Mouse (Mus musculus) kidney, postnatal 0 days (tissue): ENCODE data around the gene Icam2. TPM values are rescaled to one million over a fixed set of nuclear protein-coding genes. Genes with fewer than 3 reads are reported as not detected.

Experiments
- ATAC-seq: fragments of 200-750 bp; cut with Nextera tagmentation; replicated peaks from 2 replicates; pipeline ENCODE4 v1.8.0; 2017; ENCODE audit warnings: low read depth, moderate number of reproducible peaks, moderate TSS enrichment, moderate library complexity; ENCODE audit not compliant: low FRiP score
- DNase-seq: peaks from one replicate; pipeline ENCODE4 v3.0.0-alpha.2; 2016; ENCODE audit warnings: low spot score
- H3K27ac ChIP-seq: fragments of 300-500 bp; sonication (generic); 2 replicates; pipeline ENCODE4 v1.5.1; 2014; ENCODE audit warnings: mild to moderate bottlenecking
- H3K27me3 ChIP-seq: fragments of 300-500 bp; sonication (generic); 2 replicates; pipeline ENCODE4 v1.6.1; 2014; ENCODE audit warnings: low read length, mixed read lengths; ENCODE audit not compliant: insufficient read depth
- H3K36me3 ChIP-seq: fragments of 300-500 bp; sonication (generic); 2 replicates; pipeline ENCODE4 v1.6.1; 2014; ENCODE audit warnings: low read length, mixed read lengths; ENCODE audit not compliant: insufficient read depth
- H3K4me1 ChIP-seq: fragments of 300-500 bp; sonication (generic); replicated peaks from 2 replicates; pipeline ENCODE4 v1.6.1; 2014; ENCODE audit warnings: antibody characterized with exemption, low read length, mixed read lengths; ENCODE audit not compliant: insufficient read depth
- H3K4me2 ChIP-seq: fragments of 300-500 bp; sonication (generic); 2 replicates; pipeline ENCODE4 v1.6.1; 2014; ENCODE audit warnings: mild to moderate bottlenecking, low read length, moderate library complexity, mixed read lengths
- H3K4me3 ChIP-seq: fragments of 300-500 bp; sonication (generic); replicated peaks from 2 replicates; pipeline ENCODE4 v1.5.1; 2014; ENCODE audit warnings: low read depth, low read length
- H3K9ac ChIP-seq: fragments of 300-500 bp; sonication (generic); 2 replicates; pipeline ENCODE4 v1.6.1; 2014; ENCODE audit warnings: low read depth, low read length
- H3K9me3 ChIP-seq: fragments of 300-500 bp; sonication (generic); replicated peaks from 2 replicates; pipeline ENCODE4 v1.6.1; 2016; ENCODE audit warnings: low read length, inconsistent platforms, mixed read lengths
- CTCF ChIP-seq: IDR thresholded peaks from 2 replicates; pipeline ENCODE4 v1.5.1; 2016; ENCODE audit warnings: antibody characterized with exemption, low read depth, mild to moderate bottlenecking, moderate library complexity
- WGBS: fragments of 180-500 bp; shearing (Covaris S2); extraction: QIAGEN DNeasy Blood & Tissue Kit; methylation state at CpG from one replicate; pipeline ENCODE4 v1.1.7; 2014; 5-methylcytosine and 5-hydroxymethylcytosine counted together
- polyA plus RNA-seq: library from polyadenylated mRNA; unstranded; fragments of >200 nt; fragmentation: Nextera tagmentation; extraction: Ambion mirVana; gene quantifications from 2 replicates; pipeline ENCODE4 v1.2.1, GENCODE M21; 2015

The Icam2 gene
- polyA plus RNA-seq, 1 experiment from 2014 or later, result 62.5 TPM

DNA sequence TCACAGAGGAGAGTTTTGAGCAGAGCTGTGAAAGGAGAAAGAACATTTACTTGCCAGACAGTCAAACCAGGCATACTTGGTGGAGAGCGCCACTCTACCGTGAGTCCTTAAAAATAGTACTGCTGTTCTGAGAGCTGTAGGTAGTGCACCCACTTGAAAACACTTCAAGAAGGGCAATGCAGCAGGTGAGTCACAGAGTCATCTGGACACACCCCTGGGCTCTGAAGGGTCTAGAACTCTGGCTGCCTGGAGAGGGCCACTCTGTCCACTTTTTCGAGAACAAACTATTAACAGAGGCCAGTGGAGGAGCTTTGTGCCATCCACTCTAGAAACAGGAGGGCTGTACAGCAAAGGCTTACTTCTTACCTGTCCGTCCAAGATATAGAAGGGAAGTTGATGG lies 38.6 kb upstream of the Icam2 start:
- no peaks in the 10 kb centered on the region for H3K27me3 ChIP-seq
- no peak overlapping the region for H3K4me2 ChIP-seq
- no peaks in the 10 kb centered on the region for H3K4me1 ChIP-seq
- ATAC-seq (no peak), DNase-seq (no peak)
- H3K9ac ChIP-seq, result no peak overlapping the region
- TF ChIP-seq CTCF, result no peak
- H3K9me3 ChIP-seq, result no peaks in the 10 kb centered on the region
- 93% methylated on average over 4 of the region's 4 CpGs for WGBS
- H3K4me3 ChIP-seq, result no peak overlapping the region
- H3K27ac ChIP-seq, result no peak overlapping the region
- H3K36me3 ChIP-seq, result no peaks in the 10 kb centered on the region; the same call in 1 of the 2 replicates

DNA sequence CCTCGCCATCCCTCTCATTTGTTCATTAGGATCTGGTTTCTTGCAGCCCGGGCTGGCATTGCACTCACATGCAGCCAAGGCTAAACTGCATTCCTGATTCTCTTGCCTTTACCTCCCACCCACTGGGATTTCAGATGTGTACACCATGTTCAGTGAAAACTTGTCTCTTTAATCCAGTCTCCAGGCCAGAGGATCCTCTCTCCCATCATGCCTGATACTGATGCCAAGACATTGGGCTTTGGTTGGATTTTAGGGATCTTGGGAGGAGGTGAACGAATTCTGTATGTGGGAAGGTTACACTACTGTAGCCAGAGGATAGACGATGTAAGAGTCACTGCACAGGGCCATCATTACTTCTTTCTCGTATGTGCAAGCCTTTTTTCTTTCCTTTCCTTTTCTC lies 37.3 kb upstream of the Icam2 start:
- no peak for TF ChIP-seq CTCF
- no peaks in the 10 kb centered on the region; the same call in 1 of the 2 replicates for H3K36me3 ChIP-seq
- 92% methylated on average over 5 of the region's 5 CpGs for WGBS
- H3K9me3 ChIP-seq, result no peaks in the 10 kb centered on the region
- ATAC-seq, result no peak
- DNase-seq, result no peak
- H3K9ac ChIP-seq, result no peak overlapping the region
- no peak overlapping the region for H3K4me3 ChIP-seq
- no peaks in the 10 kb centered on the region for H3K4me1 ChIP-seq
- H3K27me3 ChIP-seq, result no peaks in the 10 kb centered on the region
- no peak overlapping the region for H3K27ac ChIP-seq
- no peak overlapping the region for H3K4me2 ChIP-seq

DNA sequence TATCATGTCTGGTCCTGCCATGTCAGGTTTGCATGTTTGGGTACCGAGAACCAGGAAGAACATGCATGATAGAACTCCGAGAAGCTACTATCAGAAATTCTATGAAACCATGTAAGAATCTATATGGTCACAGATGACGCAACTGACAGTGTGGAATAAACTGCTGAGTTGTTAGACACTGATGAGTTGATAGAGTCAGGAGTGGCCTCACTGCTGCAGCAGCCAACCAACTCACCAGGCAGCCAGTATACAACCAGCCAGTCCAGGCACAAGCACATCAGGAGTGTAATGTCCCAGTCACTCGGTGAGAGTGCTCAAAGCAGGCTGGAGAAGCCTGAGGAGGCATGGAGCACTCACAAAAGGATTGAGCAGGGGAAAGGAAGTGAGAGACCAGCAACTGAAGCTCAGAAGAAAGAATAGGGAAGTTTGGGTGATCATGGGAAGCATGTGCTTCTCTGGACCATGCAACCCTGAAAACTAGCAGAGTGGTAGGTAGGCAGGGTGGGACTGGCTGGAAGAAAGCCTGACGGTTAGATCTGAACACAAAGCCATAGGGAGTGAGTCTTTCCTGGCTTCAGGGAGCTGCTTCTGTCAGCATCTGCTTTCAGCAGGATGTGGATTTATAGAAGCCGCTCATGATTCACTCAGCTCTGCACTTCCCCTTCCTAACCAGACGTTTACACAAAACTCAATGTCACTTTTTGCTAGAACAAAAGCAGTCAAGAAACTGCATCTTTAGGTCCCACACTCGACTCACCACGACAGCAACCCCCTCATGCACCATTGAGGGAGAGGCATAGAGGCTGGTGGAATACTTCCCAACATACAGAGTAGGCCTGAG lies 31.6 kb upstream of the Icam2 start:
- H3K4me1 ChIP-seq, result no peaks in the 10 kb centered on the region
- 65% methylated on average over 9 of the region's 9 CpGs for WGBS
- ATAC-seq, result no peak
- TF ChIP-seq CTCF, result no peak
- no peak overlapping the region for H3K4me3 ChIP-seq
- H3K27me3 ChIP-seq, result no peaks in the 10 kb centered on the region
- no peaks in the 10 kb centered on the region for H3K9me3 ChIP-seq
- no peak for DNase-seq
- no peak overlapping the region; the same call in 1 of the 2 replicates for H3K9ac ChIP-seq
- H3K4me2 ChIP-seq, result no peak overlapping the region
- H3K36me3 ChIP-seq, result no peaks in the 10 kb centered on the region; the same call in 1 of the 2 replicates
- H3K27ac ChIP-seq, result no peak overlapping the region

DNA sequence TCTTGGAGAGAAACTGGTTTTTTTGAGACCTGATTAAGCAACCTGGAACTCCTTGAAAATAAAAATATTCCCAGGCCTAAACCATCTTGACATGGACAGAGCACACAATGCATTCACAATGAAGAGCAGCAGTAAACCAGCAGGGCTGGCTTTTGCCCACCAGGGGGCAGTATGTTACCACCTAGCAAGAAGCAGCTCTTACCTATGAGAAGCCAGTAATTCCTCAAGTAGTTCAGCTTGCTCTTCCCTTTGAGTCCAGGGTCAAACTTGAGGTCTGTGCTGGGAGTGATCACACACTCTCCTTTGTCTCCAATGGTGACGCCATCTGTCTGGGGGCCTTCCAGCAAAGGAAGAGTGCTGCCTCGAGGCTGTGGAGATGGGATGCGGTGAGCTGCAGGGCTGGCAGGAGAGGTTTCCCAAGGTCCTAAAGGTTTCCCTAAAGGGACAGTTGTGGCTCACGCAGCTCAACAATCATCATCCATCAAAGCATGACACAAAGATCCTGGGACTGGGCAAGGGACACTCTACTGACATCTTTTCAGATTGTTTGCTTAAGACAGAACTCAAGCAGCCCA lies 30.8 kb upstream of the Icam2 start:
- WGBS, result 37% methylated on average over 4 of the region's 4 CpGs
- peak; percentile 99 for TF ChIP-seq CTCF
- Histone ChIP-seq H3K4me2 (no peak overlapping the region), H3K36me3 (peaks cover 4% of the 10 kb centered on the region; the same call in 1 of the 2 replicates), H3K27ac (no peak overlapping the region), H3K9me3 (no peaks in the 10 kb centered on the region), H3K27me3 (no peaks in the 10 kb centered on the region), H3K9ac (no peak overlapping the region), H3K4me3 (no peak overlapping the region), H3K4me1 (no peaks in the 10 kb centered on the region)
- peak; percentile 72 for ATAC-seq
- DNase-seq, result peak; percentile 94

DNA sequence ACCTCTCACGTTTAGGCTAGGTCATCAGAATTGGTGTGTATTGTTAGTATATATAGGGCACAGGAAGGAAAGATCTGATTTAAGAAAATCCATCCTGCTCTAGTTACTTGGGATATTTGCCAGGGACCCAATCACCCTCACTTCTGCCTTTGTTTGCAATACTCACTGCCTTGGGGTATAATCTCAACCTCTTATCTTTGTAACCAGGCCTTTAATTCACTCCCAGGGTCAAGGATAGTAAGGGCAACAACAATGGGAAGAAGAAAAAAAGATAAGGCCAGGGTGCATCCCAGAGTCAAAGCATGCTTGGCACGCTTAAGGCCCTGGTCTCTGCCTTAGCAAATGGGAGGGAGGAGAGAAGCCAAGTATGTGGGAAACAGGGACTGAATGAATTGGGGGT lies 30.0 kb upstream of the Icam2 start:
- Histone ChIP-seq H3K27me3 (no peaks in the 10 kb centered on the region), H3K4me2 (no peak overlapping the region), H3K9ac (no peak overlapping the region), H3K4me1 (no peaks in the 10 kb centered on the region), H3K4me3 (no peak overlapping the region), H3K27ac (no peak overlapping the region), H3K36me3 (0 out of 2 replicates have a peak, but pooled peaks cover 7% of the 10 kb centered on the region), H3K9me3 (no peaks in the 10 kb centered on the region)
- no peak for TF ChIP-seq CTCF
- no peak for ATAC-seq
- DNase-seq, result no peak
- 89% methylated on average over 2 of the region's 2 CpGs for WGBS

DNA sequence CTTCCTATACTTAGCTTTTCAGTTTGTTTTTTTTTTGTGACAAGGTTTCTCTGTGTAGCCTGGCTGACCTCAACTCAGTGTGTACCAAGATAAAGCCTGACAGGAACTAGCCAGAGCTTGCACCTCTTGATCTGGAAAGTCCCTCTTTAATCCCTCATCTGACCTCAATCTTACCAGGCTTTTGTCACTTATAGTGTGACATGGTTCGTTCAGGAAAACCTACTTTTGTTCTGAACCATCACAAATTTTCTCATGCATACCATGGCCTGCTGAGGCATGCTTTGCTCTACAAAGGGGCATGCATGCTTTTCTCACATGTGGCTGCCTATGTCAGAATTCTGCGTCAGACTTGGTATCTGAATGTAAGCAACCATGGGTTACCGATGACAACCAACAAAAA lies 28.5 kb upstream of the Icam2 start:
- Histone ChIP-seq H3K4me2 (no peak overlapping the region), H3K27ac (no peak overlapping the region), H3K9me3 (no peaks in the 10 kb centered on the region), H3K4me3 (no peak overlapping the region), H3K36me3 (0 out of 2 replicates have a peak, but pooled peaks cover 7% of the 10 kb centered on the region), H3K9ac (no peak overlapping the region), H3K27me3 (no peaks in the 10 kb centered on the region), H3K4me1 (no peaks in the 10 kb centered on the region)
- no peak for ATAC-seq
- TF ChIP-seq CTCF, result no peak
- WGBS, result 88% methylated on average over 3 of the region's 3 CpGs
- no peak for DNase-seq
